Mouse (Mus musculus) embryonic facial prominence, embryonic 14.5 days (tissue): ENCODE data around the gene Ppfibp2. TPM values are rescaled to one million over a fixed set of nuclear protein-coding genes. Genes with fewer than 3 reads are reported as not detected.

Experiments used
- ATAC-seq: fragments of 200-750 bp; cut with Nextera tagmentation; 2 replicates; pipeline ENCODE4 v1.8.0; 2017; ENCODE audit warnings: low read depth, moderate number of reproducible peaks, moderate TSS enrichment
- DNase-seq: peaks from one replicate; pipeline ENCODE4 v3.0.0-alpha.2; 2015; ENCODE audit warnings: low spot score
- H3K27ac ChIP-seq: fragments of 300-500 bp; sonication (generic); replicated peaks from 2 replicates; pipeline ENCODE4 v1.5.1; 2014; ENCODE audit warnings: low read depth, mild to moderate bottlenecking, low read length, moderate library complexity
- H3K27me3 ChIP-seq: fragments of 300-500 bp; sonication (generic); replicated peaks from 2 replicates; pipeline ENCODE4 v1.6.1; 2014; ENCODE audit warnings: low read length; ENCODE audit not compliant: control insufficient read depth, insufficient read depth
- H3K36me3 ChIP-seq: fragments of 300-500 bp; sonication (generic); 2 replicates; pipeline ENCODE4 v1.6.1; 2014; ENCODE audit warnings: low read length, mixed read lengths; ENCODE audit not compliant: control insufficient read depth, insufficient read depth
- H3K4me1 ChIP-seq: fragments of 300-500 bp; sonication (generic); 2 replicates; pipeline ENCODE4 v1.6.1; 2014; ENCODE audit warnings: antibody characterized with exemption, low read length; ENCODE audit not compliant: control insufficient read depth, insufficient read depth
- H3K4me2 ChIP-seq: fragments of 300-500 bp; sonication (generic); 2 replicates; pipeline ENCODE4 v1.6.1; 2014; ENCODE audit warnings: low read depth, mild to moderate bottlenecking, low read length, moderate library complexity, mixed read lengths
- H3K4me3 ChIP-seq: fragments of 300-500 bp; sonication (generic); 2 replicates; pipeline ENCODE4 v1.5.1; 2014; ENCODE audit warnings: low read depth, mild to moderate bottlenecking, low read length
- H3K9ac ChIP-seq: fragments of 300-500 bp; sonication (generic); 2 replicates; pipeline ENCODE4 v1.6.1; 2014; ENCODE audit warnings: low read depth, mild to moderate bottlenecking, low read length, moderate library complexity, mixed read lengths
- H3K9me3 ChIP-seq: fragments of 300-500 bp; sonication (generic); 2 replicates; pipeline ENCODE4 v1.6.1; 2016; ENCODE audit warnings: low read length; ENCODE audit not compliant: control insufficient read depth
- whole genome bisulfite sequencing: fragments of 180-500 bp; shearing (Covaris S2); extraction: QIAGEN DNeasy Blood & Tissue Kit; methylation state at CpG from one replicate; pipeline ENCODE4 v1.1.7; 2014; 5-methylcytosine and 5-hydroxymethylcytosine counted together
- polyA plus RNA-seq: library from polyadenylated mRNA; unstranded; fragments of >200 nt; fragmentation: Nextera tagmentation; extraction: Ambion mirVana; gene quantifications from 2 replicates; pipeline ENCODE4 v1.2.1, GENCODE M21; 2014

Ppfibp2 gene
- polyA plus RNA-seq, 1 experiment from 2014 or later: 14.3 TPM

- ATAC-seq (no peak), DNase-seq (no peak)
- 56% methylated on average over 3 of the region's 3 CpGs for WGBS
- no peaks in the 10 kb centered on the region for H3K27me3 ChIP-seq
- no peaks in the 10 kb centered on the region for H3K36me3 ChIP-seq
- H3K9ac ChIP-seq: no peak overlapping the region
- H3K4me1 ChIP-seq: peaks cover 3% of the 10 kb centered on the region; the same call in 1 of the 2 replicates
- H3K4me3 ChIP-seq: no peak overlapping the region
- no peak overlapping the region for H3K27ac ChIP-seq
- no peak overlapping the region for H3K4me2 ChIP-seq
- no peaks in the 10 kb centered on the region for H3K9me3 ChIP-seq
Measured at GRCm38 (mm10) chr7:107755905-107756304, 160.9 kb downstream of the Ppfibp2 start.

GRCm38 (mm10) chr7:107756748-107757147, 161.7 kb downstream of the Ppfibp2 start:
- Histone ChIP-seq H3K4me2 (no peak overlapping the region), H3K9ac (no peak overlapping the region), H3K27me3 (no peaks in the 10 kb centered on the region), H3K4me3 (no peak overlapping the region), H3K4me1 (peaks cover 3% of the 10 kb centered on the region; the same call in 1 of the 2 replicates), H3K9me3 (no peaks in the 10 kb centered on the region), H3K36me3 (no peaks in the 10 kb centered on the region), H3K27ac (no peak overlapping the region)
- DNase-seq (no peak), ATAC-seq (no peak)
- 91% methylated on average over 2 of the region's 2 CpGs for WGBS

GRCm38 (mm10) chr7:107757308-107758151, 162.5 kb downstream of the Ppfibp2 start, which contains the start of gene Cyb5r2:
Cyb5r2 (minus strand) TSS chr7:107758032.
- no peaks in the 10 kb centered on the region for H3K27me3 ChIP-seq
- H3K36me3 ChIP-seq: no peaks in the 10 kb centered on the region
- no peak within 1 kb of the TSS for H3K27ac ChIP-seq
- WGBS: 10% methylated on average over 23 of the region's 23 CpGs
- H3K9me3 ChIP-seq: no peaks in the 10 kb centered on the region
- peak; percentile 56 for DNase-seq
- H3K4me3 ChIP-seq: peak within 1 kb of the TSS; percentile 12
- peaks cover 3% of the 10 kb centered on the region; the same call in 1 of the 2 replicates for H3K4me1 ChIP-seq
- ATAC-seq: peak; percentile 83
- peak within 1 kb of the TSS; percentile 45 for H3K4me2 ChIP-seq
- H3K9ac ChIP-seq: peak within 1 kb of the TSS; percentile 22

GRCm38 (mm10) chr7:107770812-107771211, 175.8 kb downstream of the Ppfibp2 start:
- H3K9ac ChIP-seq: no peak overlapping the region
- H3K27me3 ChIP-seq: no peaks in the 10 kb centered on the region
- no peaks in the 10 kb centered on the region for H3K9me3 ChIP-seq
- H3K4me3 ChIP-seq: no peak overlapping the region
- DNase-seq (no peak), ATAC-seq (no peak)
- no peaks in the 10 kb centered on the region for H3K4me1 ChIP-seq
- no peak overlapping the region for H3K4me2 ChIP-seq
- no peak overlapping the region for H3K27ac ChIP-seq
- H3K36me3 ChIP-seq: no peaks in the 10 kb centered on the region
- 61% methylated on average over 6 of the region's 6 CpGs for WGBS

GRCm38 (mm10) chr7:107778216-107778615, 183.2 kb downstream of the Ppfibp2 start:
- Histone ChIP-seq H3K4me2 (no peak overlapping the region), H3K4me1 (no peaks in the 10 kb centered on the region), H3K27me3 (no peaks in the 10 kb centered on the region), H3K36me3 (no peaks in the 10 kb centered on the region), H3K9ac (no peak overlapping the region), H3K27ac (no peak overlapping the region), H3K9me3 (no peaks in the 10 kb centered on the region), H3K4me3 (no peak overlapping the region)
- DNase-seq (no peak), ATAC-seq (no peak)
- WGBS: 67% methylated on average over 1 of the region's 1 CpGs

- no peaks in the 10 kb centered on the region for H3K36me3 ChIP-seq
- 40% methylated on average over 4 of the region's 4 CpGs for WGBS
- ATAC-seq (no peak), DNase-seq (peak; percentile 14)
- no peaks in the 10 kb centered on the region for H3K27me3 ChIP-seq
- H3K4me2 ChIP-seq: no peak overlapping the region
- H3K9me3 ChIP-seq: no peaks in the 10 kb centered on the region
- H3K4me3 ChIP-seq: no peak overlapping the region
- H3K27ac ChIP-seq: no peak overlapping the region
- H3K9ac ChIP-seq: no peak overlapping the region
- no peaks in the 10 kb centered on the region for H3K4me1 ChIP-seq
Measured at GRCm38 (mm10) chr7:107779611-107780010, 184.6 kb downstream of the Ppfibp2 start.

GRCm38 (mm10) chr7:107787977-107788620, 193.1 kb downstream of the Ppfibp2 start:
- no peak overlapping the region for H3K4me3 ChIP-seq
- H3K27me3 ChIP-seq: no peaks in the 10 kb centered on the region
- ATAC-seq (0 out of 2 replicates have a peak, but pooled peaks have one; percentile 30), DNase-seq (peak; percentile 27)
- no peak overlapping the region for H3K27ac ChIP-seq
- no peaks in the 10 kb centered on the region for H3K9me3 ChIP-seq
- no peaks in the 10 kb centered on the region for H3K36me3 ChIP-seq
- H3K4me1 ChIP-seq: no peaks in the 10 kb centered on the region
- no peak overlapping the region for H3K4me2 ChIP-seq
- WGBS: 62% methylated on average over 3 of the region's 3 CpGs
- no peak overlapping the region for H3K9ac ChIP-seq

- no peak overlapping the region for H3K4me2 ChIP-seq
- H3K27ac ChIP-seq: no peak overlapping the region
- no peaks in the 10 kb centered on the region for H3K9me3 ChIP-seq
- no peak for ATAC-seq
- H3K27me3 ChIP-seq: no peaks in the 10 kb centered on the region
- no peak for DNase-seq
- H3K9ac ChIP-seq: no peak overlapping the region
- no peak overlapping the region for H3K4me3 ChIP-seq
- 75% methylated on average over 2 of the region's 2 CpGs for WGBS
- H3K36me3 ChIP-seq: no peaks in the 10 kb centered on the region
- no peaks in the 10 kb centered on the region for H3K4me1 ChIP-seq
Measured at GRCm38 (mm10) chr7:107796500-107796899, 201.5 kb downstream of the Ppfibp2 start.
